Mouse (Mus musculus): ENCODE data around the gene 1600014C10Rik. TPM values are rescaled to one million over a fixed set of nuclear protein-coding genes. Genes with fewer than 3 reads are reported as not detected.

Gene 1600014C10Rik
- polyA plus RNA-seq (2017; shearing (Covaris generic)), result 100 to 1,000 TPM; 112 to 129 TPM

DNA sequence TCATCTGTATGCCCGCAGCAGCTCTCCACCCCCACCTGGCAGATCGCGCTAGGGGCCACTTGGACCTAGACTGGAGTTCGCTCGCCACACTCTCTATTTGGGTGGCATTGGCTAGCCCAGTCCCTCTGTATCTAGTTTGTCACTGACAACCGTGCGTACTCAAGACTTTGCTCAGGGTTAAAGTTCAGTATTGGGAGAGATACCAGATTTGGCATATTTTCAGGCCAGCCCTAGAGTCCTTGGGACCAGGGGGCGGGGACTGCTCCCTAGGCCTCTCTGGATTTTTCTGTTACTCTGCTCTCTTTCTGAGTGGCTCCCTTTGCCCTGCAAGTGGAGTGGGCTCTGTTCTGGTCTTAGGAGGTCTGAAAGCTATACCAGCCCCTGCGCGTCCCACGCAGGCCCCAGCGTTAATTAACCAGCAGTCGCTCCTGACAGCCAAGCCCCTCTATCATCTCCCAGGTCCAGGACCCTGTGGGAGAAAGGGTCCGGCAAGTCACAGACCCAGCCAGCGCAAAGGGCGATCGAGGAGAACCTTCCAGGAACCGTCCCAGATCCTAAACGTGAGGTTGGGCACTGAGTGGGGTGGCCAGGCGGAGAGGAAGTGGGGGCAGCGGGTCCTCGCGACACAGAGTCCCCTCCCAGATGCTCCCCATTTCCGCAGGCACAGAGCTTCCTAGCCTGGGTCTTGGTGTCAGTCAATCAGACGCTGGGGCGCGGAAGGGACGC is at the start of gene 1600014C10Rik:
Gene 1600014C10Rik (plus strand): TSS at position 256 of the 726 bp plus-strand sequence.

DNA sequence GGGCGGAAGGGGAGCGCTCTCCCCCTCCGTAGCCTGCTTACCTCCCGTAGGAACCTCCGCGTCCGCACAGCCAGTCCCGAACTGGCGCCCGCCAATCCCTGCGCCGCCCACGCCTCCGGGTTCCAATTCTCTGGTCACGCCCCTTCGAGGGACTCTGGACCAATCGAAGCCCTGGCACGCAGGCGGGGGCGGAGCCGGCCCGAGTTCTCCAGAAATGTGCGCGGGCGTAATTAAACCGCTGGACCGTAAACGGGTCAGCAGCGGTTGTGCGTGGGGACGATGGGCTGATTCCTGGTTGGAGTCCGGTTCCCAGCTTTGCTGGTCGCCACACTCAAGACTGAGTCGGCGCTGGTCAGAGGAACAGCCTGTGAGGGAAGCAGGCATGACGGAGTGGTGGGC is 44.9 kb downstream of the 1600014C10Rik start, which contains the start of gene Plekhf1:
Gene Plekhf1 (minus strand): TSS at position 117 of the 399 bp plus-strand sequence.

Other genes with a start within 250 kb of the 1600014C10Rik start
- gene Uri1, start 159.7 kb upstream of the 1600014C10Rik start, polyA plus RNA-seq (2017; shearing (Covaris generic)), result 10 to 100 TPM; 63.1 to 72.5 TPM
- 10 to 100 TPM; 15.2 to 21.9 TPM for gene Ccne1, start 75.7 kb upstream of the 1600014C10Rik start, polyA plus RNA-seq (2017; shearing (Covaris generic))
- under 1 TPM; 0.57 to 0.73 TPM for gene Plekhf1, start 44.8 kb downstream of the 1600014C10Rik start, polyA plus RNA-seq (2017; shearing (Covaris generic))
- 10 to 100 TPM; 30.4 to 34.7 TPM for gene Pop4, start 88.2 kb downstream of the 1600014C10Rik start, polyA plus RNA-seq (2017; shearing (Covaris generic))